Mouse (Mus musculus) embryonic facial prominence, embryonic 13.5 days (tissue): ENCODE measurements around the gene Hpn. TPM values are rescaled to one million over a fixed set of nuclear protein-coding genes. Genes with fewer than 3 reads are reported as not detected.
A peak's percentile ranks its signal among the peaks of the same experiment; 100 is the strongest.

Experiments used
- ATAC-seq: fragments of 200-750 bp; cut with Nextera tagmentation; 2 replicates; pipeline ENCODE4 v1.8.0; 2017; ENCODE audit warnings: low read depth; ENCODE audit not compliant: insufficient number of reproducible peaks, insufficient read depth, low FRiP score, low TSS enrichment
- H3K27ac ChIP-seq: fragments of 300-500 bp; sonication (generic); 2 replicates; pipeline ENCODE4 v1.5.1; 2015; ENCODE audit warnings: moderate library complexity, mild to moderate bottlenecking, inconsistent platforms
- H3K27me3 ChIP-seq: fragments of 300-500 bp; sonication (generic); 2 replicates; pipeline ENCODE4 v1.6.1; 2015; ENCODE audit warnings: mild to moderate bottlenecking, inconsistent platforms
- H3K36me3 ChIP-seq: fragments of 300-500 bp; sonication (generic); 2 replicates; pipeline ENCODE4 v1.6.1; 2015; ENCODE audit warnings: mild to moderate bottlenecking, inconsistent platforms
- H3K4me1 ChIP-seq: fragments of 300-500 bp; sonication (generic); 2 replicates; pipeline ENCODE4 v1.6.1; 2015; ENCODE audit warnings: inconsistent platforms
- H3K4me2 ChIP-seq: fragments of 300-500 bp; sonication (generic); 2 replicates; pipeline ENCODE4 v1.6.1; 2015; ENCODE audit warnings: moderate library complexity, mild to moderate bottlenecking, inconsistent platforms
- H3K4me3 ChIP-seq: fragments of 300-500 bp; sonication (generic); 2 replicates; pipeline ENCODE4 v1.5.1; 2015; ENCODE audit warnings: mild to moderate bottlenecking, inconsistent platforms
- H3K9ac ChIP-seq: fragments of 300-500 bp; sonication (generic); 2 replicates; pipeline ENCODE4 v1.6.1; 2015; ENCODE audit warnings: mild to moderate bottlenecking, inconsistent platforms
- H3K9me3 ChIP-seq: fragments of 300-500 bp; sonication (generic); 2 replicates; pipeline ENCODE4 v1.6.1; 2016; ENCODE audit warnings: inconsistent platforms
- WGBS: fragments of 180-500 bp; shearing (Covaris S2); methylation state at CpG from one replicate; pipeline ENCODE4 v1.1.7; 2015; ENCODE audit warnings: mixed read lengths; 5-methylcytosine and 5-hydroxymethylcytosine counted together
- polyA plus RNA-seq: library from polyadenylated mRNA; unstranded; fragments of >200 nt; fragmentation: Nextera tagmentation; extraction: Ambion mirVana; gene quantifications from 2 replicates; pipeline ENCODE4 v1.2.1, GENCODE M21; 2015

Hpn gene
- polyA plus RNA-seq, 1 experiment from 2014 or later = 5.6 TPM

GRCm38 (mm10) chr7:31087262-31087661 is 27.8 kb downstream of the Hpn start:
- WGBS = 50% methylated on average over 2 of the region's 2 CpGs
- H3K9ac ChIP-seq = no peak overlapping the region
- H3K27me3 ChIP-seq = no peaks in the 10 kb centered on the region
- no peaks in the 10 kb centered on the region for H3K9me3 ChIP-seq
- H3K27ac ChIP-seq = no peak overlapping the region
- H3K36me3 ChIP-seq = no peaks in the 10 kb centered on the region
- ATAC-seq = no peak
- H3K4me1 ChIP-seq = peaks cover 29% of the 10 kb centered on the region
- H3K4me3 ChIP-seq = no peak overlapping the region
- H3K4me2 ChIP-seq = no peak overlapping the region

- Histone ChIP-seq H3K4me3 (no peak overlapping the region), H3K4me1 (peaks cover 29% of the 10 kb centered on the region), H3K27me3 (no peaks in the 10 kb centered on the region), H3K4me2 (no peak overlapping the region), H3K9me3 (no peaks in the 10 kb centered on the region), H3K36me3 (no peaks in the 10 kb centered on the region), H3K27ac (0 out of 2 replicates have a peak overlapping the region, but pooled peaks have one; percentile 80), H3K9ac (no peak overlapping the region)
- ATAC-seq = no peak
- WGBS = 91% methylated on average over 9 of the region's 9 CpGs
Measured at GRCm38 (mm10) chr7:31086175-31086755, 28.8 kb downstream of the Hpn start.

GRCm38 (mm10) chr7:31085171-31085570 is 29.9 kb downstream of the Hpn start:
- Histone ChIP-seq H3K27me3 (no peaks in the 10 kb centered on the region), H3K4me1 (peaks cover 29% of the 10 kb centered on the region), H3K9ac (no peak overlapping the region), H3K27ac (peak overlapping the region; percentile 80), H3K9me3 (no peaks in the 10 kb centered on the region), H3K4me2 (no peak overlapping the region), H3K36me3 (no peaks in the 10 kb centered on the region), H3K4me3 (no peak overlapping the region)
- ATAC-seq = peak; percentile 54; the same call in 1 of the 2 replicates
- WGBS = 13% methylated on average over 3 of the region's 3 CpGs

GRCm38 (mm10) chr7:31084140-31084539 is 30.9 kb downstream of the Hpn start:
- Histone ChIP-seq H3K27me3 (no peaks in the 10 kb centered on the region), H3K36me3 (no peaks in the 10 kb centered on the region), H3K4me2 (peak overlapping the region; percentile 32; the same call in 1 of the 2 replicates), H3K9ac (no peak overlapping the region), H3K4me1 (peaks cover 29% of the 10 kb centered on the region), H3K4me3 (no peak overlapping the region), H3K27ac (peak overlapping the region; percentile 80), H3K9me3 (no peaks in the 10 kb centered on the region)
- WGBS = 32% methylated on average over 9 of the region's 9 CpGs
- ATAC-seq = no peak

GRCm38 (mm10) chr7:31082831-31083588 is 32.1 kb downstream of the Hpn start:
- no peak overlapping the region for H3K4me2 ChIP-seq
- peak overlapping the region; percentile 80; the same call in 1 of the 2 replicates for H3K27ac ChIP-seq
- H3K36me3 ChIP-seq = no peaks in the 10 kb centered on the region
- ATAC-seq = peak; percentile 22; the same call in 1 of the 2 replicates
- H3K27me3 ChIP-seq = no peaks in the 10 kb centered on the region
- H3K4me3 ChIP-seq = no peak overlapping the region
- H3K4me1 ChIP-seq = peaks cover 29% of the 10 kb centered on the region
- H3K9me3 ChIP-seq = no peaks in the 10 kb centered on the region
- 36% methylated on average over 14 of the region's 14 CpGs for WGBS
- H3K9ac ChIP-seq = 0 out of 2 replicates have a peak overlapping the region, but pooled peaks have one; percentile 12

- no peak overlapping the region for H3K27ac ChIP-seq
- H3K4me2 ChIP-seq = no peak overlapping the region
- H3K9ac ChIP-seq = no peak overlapping the region
- peaks cover 38% of the 10 kb centered on the region for H3K4me1 ChIP-seq
- no peaks in the 10 kb centered on the region for H3K36me3 ChIP-seq
- no peaks in the 10 kb centered on the region for H3K27me3 ChIP-seq
- H3K9me3 ChIP-seq = no peaks in the 10 kb centered on the region
- no peak for ATAC-seq
- no peak overlapping the region for H3K4me3 ChIP-seq
Measured at GRCm38 (mm10) chr7:31082106-31082505, 33.0 kb downstream of the Hpn start.

GRCm38 (mm10) chr7:31081106-31081505 is 34.0 kb downstream of the Hpn start:
- no peak overlapping the region for H3K27ac ChIP-seq
- no peaks in the 10 kb centered on the region for H3K36me3 ChIP-seq
- H3K4me3 ChIP-seq = no peak overlapping the region
- no peak overlapping the region for H3K9ac ChIP-seq
- WGBS = 16% methylated on average over 1 of the region's 1 CpGs
- no peaks in the 10 kb centered on the region for H3K9me3 ChIP-seq
- H3K4me2 ChIP-seq = no peak overlapping the region
- H3K27me3 ChIP-seq = no peaks in the 10 kb centered on the region
- ATAC-seq = no peak
- peaks cover 48% of the 10 kb centered on the region for H3K4me1 ChIP-seq

- Histone ChIP-seq H3K9me3 (no peaks in the 10 kb centered on the region), H3K4me2 (no peak overlapping the region), H3K27ac (no peak overlapping the region), H3K36me3 (no peaks in the 10 kb centered on the region), H3K9ac (no peak overlapping the region), H3K4me1 (peaks cover 48% of the 10 kb centered on the region), H3K4me3 (no peak overlapping the region), H3K27me3 (no peaks in the 10 kb centered on the region)
- no peak for ATAC-seq
- 29% methylated on average over 3 of the region's 3 CpGs for WGBS
Measured at GRCm38 (mm10) chr7:31080611-31081010, 34.5 kb downstream of the Hpn start.

GRCm38 (mm10) chr7:31079670-31080069 is 35.4 kb downstream of the Hpn start:
- 91% methylated on average over 8 of the region's 8 CpGs for WGBS
- Histone ChIP-seq H3K27ac (no peak overlapping the region), H3K9ac (no peak overlapping the region), H3K27me3 (no peaks in the 10 kb centered on the region), H3K4me1 (peaks cover 39% of the 10 kb centered on the region), H3K36me3 (no peaks in the 10 kb centered on the region), H3K4me2 (no peak overlapping the region), H3K4me3 (no peak overlapping the region), H3K9me3 (no peaks in the 10 kb centered on the region)
- no peak for ATAC-seq

- Histone ChIP-seq H3K4me1 (peaks cover 23% of the 10 kb centered on the region), H3K9me3 (no peaks in the 10 kb centered on the region), H3K36me3 (no peaks in the 10 kb centered on the region), H3K4me3 (no peak overlapping the region), H3K27ac (peak overlapping the region; percentile 52), H3K9ac (no peak overlapping the region), H3K4me2 (no peak overlapping the region), H3K27me3 (no peaks in the 10 kb centered on the region)
- 35% methylated on average over 5 of the region's 5 CpGs for WGBS
- ATAC-seq = peak; percentile 34; the same call in 1 of the 2 replicates
Measured at GRCm38 (mm10) chr7:31077885-31078445, 37.1 kb downstream of the Hpn start.

- ATAC-seq = peak; percentile 57; the same call in 1 of the 2 replicates
- no peak overlapping the region for H3K9ac ChIP-seq
- H3K36me3 ChIP-seq = no peaks in the 10 kb centered on the region
- peak overlapping the region; percentile 52 for H3K27ac ChIP-seq
- WGBS = 30% methylated on average over 6 of the region's 6 CpGs
- H3K4me2 ChIP-seq = no peak overlapping the region
- peaks cover 21% of the 10 kb centered on the region for H3K4me1 ChIP-seq
- H3K4me3 ChIP-seq = no peak overlapping the region
- no peaks in the 10 kb centered on the region for H3K27me3 ChIP-seq
- no peaks in the 10 kb centered on the region for H3K9me3 ChIP-seq
Measured at GRCm38 (mm10) chr7:31077470-31077869, 37.6 kb downstream of the Hpn start.
